Mouse (Mus musculus): ENCODE measurements at regions not wholly inside any gene's neighbourhood (a gene's known extent, or its start where the extent isn't known, plus 50 kb on each side); places are given as distances from the start of the nearest gene placed in this dataset.
A peak's percentile ranks its signal among the peaks of the same experiment; 100 is the strongest.

- no peak for TF ChIP-seq CTCF (conservative IDR thresholded peaks at IDR 0.05; ENCODE audit: low read length)
- Histone ChIP-seq H3K36me3 (ENCODE audit: insufficient read depth, low read length) (no peaks in the 10 kb centered on the region), H3K9me3 (ENCODE audit: low read length) (no peaks in the 10 kb centered on the region), H3K27me3 (ENCODE audit: insufficient read depth, low read length) (no peaks in the 10 kb centered on the region), H3K4me3 (replicated peaks; ENCODE audit: low read length) (peak overlapping the region; percentile 27), H3K4me1 (replicated peaks; ENCODE audit: low read depth, low read length) (peaks cover 73% of the 10 kb centered on the region)
These were observed 149.3 kb upstream of the Ubl3 start for GRCm38 (mm10) chr5:148701859-148702258.

- TF ChIP-seq POU5F1 (IDR thresholded peaks at IDR 0.05; ENCODE audit: borderline replicate concordance, low read length) (no peak), NANOG (IDR thresholded peaks at IDR 0.05; ENCODE audit: borderline replicate concordance, low read length) (no peak), CTCF (conservative IDR thresholded peaks at IDR 0.05; ENCODE audit: low read length) (peak; percentile 18; the same call in 1 of the 2 replicates)
- Histone ChIP-seq H3K36me3 (ENCODE audit: insufficient read depth, low read length) (no peaks in the 10 kb centered on the region), H3K9me3 (ENCODE audit: low read length) (no peaks in the 10 kb centered on the region), H3K4me1 (replicated peaks; ENCODE audit: low read depth, low read length) (peaks cover 71% of the 10 kb centered on the region), H3K4me3 (replicated peaks; ENCODE audit: low read length) (no peak overlapping the region), H3K27me3 (ENCODE audit: insufficient read depth, low read length) (no peaks in the 10 kb centered on the region)
These were observed 148.4 kb upstream of the Ubl3 start for GRCm38 (mm10) chr5:148701001-148701400.

GRCm38 (mm10) chr5:148700240-148700639 lies 147.7 kb upstream of the Ubl3 start:
- peaks cover 65% of the 10 kb centered on the region for H3K4me1 ChIP-seq (replicated peaks; ENCODE audit: low read depth, low read length)
- no peak for TF ChIP-seq NANOG (IDR thresholded peaks at IDR 0.05; ENCODE audit: borderline replicate concordance, low read length)
- no peak for TF ChIP-seq POU5F1 (IDR thresholded peaks at IDR 0.05; ENCODE audit: borderline replicate concordance, low read length)
- TF ChIP-seq CTCF (conservative IDR thresholded peaks at IDR 0.05; ENCODE audit: low read length): no peak
- no peak overlapping the region for H3K4me3 ChIP-seq (replicated peaks; ENCODE audit: low read length)
- H3K36me3 ChIP-seq (ENCODE audit: insufficient read depth, low read length): no peaks in the 10 kb centered on the region
- no peaks in the 10 kb centered on the region for H3K9me3 ChIP-seq (ENCODE audit: low read length)
- no peaks in the 10 kb centered on the region for H3K27me3 ChIP-seq (ENCODE audit: insufficient read depth, low read length)

GRCm38 (mm10) chr5:148697631-148698368 lies 145.2 kb upstream of the Ubl3 start:
- Histone ChIP-seq H3K4me1 (replicated peaks; ENCODE audit: low read depth, low read length) (peaks cover 49% of the 10 kb centered on the region), H3K27me3 (ENCODE audit: insufficient read depth, low read length) (no peaks in the 10 kb centered on the region), H3K4me3 (replicated peaks; ENCODE audit: low read length) (no peak overlapping the region), H3K36me3 (ENCODE audit: insufficient read depth, low read length) (no peaks in the 10 kb centered on the region), H3K9me3 (ENCODE audit: low read length) (no peaks in the 10 kb centered on the region)
- no peak for TF ChIP-seq CTCF (conservative IDR thresholded peaks at IDR 0.05; ENCODE audit: low read length)
- no peak for TF ChIP-seq NANOG (IDR thresholded peaks at IDR 0.05; ENCODE audit: borderline replicate concordance, low read length)
- TF ChIP-seq POU5F1 (IDR thresholded peaks at IDR 0.05; ENCODE audit: borderline replicate concordance, low read length): no peak

GRCm38 (mm10) chr5:148694352-148694751 lies 141.8 kb upstream of the Ubl3 start:
- no peaks in the 10 kb centered on the region for H3K9me3 ChIP-seq (ENCODE audit: low read length)
- no peaks in the 10 kb centered on the region for H3K36me3 ChIP-seq (ENCODE audit: insufficient read depth, low read length)
- H3K27me3 ChIP-seq (ENCODE audit: insufficient read depth, low read length): no peaks in the 10 kb centered on the region; the same call in 1 of the 2 replicates
- H3K4me3 ChIP-seq (replicated peaks; ENCODE audit: low read length): no peak overlapping the region
- TF ChIP-seq CTCF (conservative IDR thresholded peaks at IDR 0.05; ENCODE audit: low read length) (no peak), POU5F1 (IDR thresholded peaks at IDR 0.05; ENCODE audit: borderline replicate concordance, low read length) (no peak), NANOG (IDR thresholded peaks at IDR 0.05; ENCODE audit: borderline replicate concordance, low read length) (no peak)
- H3K4me1 ChIP-seq (replicated peaks; ENCODE audit: low read depth, low read length): peaks cover 35% of the 10 kb centered on the region

GRCm38 (mm10) chr5:148691486-148691885 lies 138.9 kb upstream of the Ubl3 start:
- Histone ChIP-seq H3K4me1 (replicated peaks; ENCODE audit: low read depth, low read length) (peaks cover 35% of the 10 kb centered on the region), H3K9me3 (ENCODE audit: low read length) (no peaks in the 10 kb centered on the region), H3K27me3 (ENCODE audit: insufficient read depth, low read length) (no peaks in the 10 kb centered on the region; the same call in 1 of the 2 replicates), H3K36me3 (ENCODE audit: insufficient read depth, low read length) (no peaks in the 10 kb centered on the region), H3K4me3 (replicated peaks; ENCODE audit: low read length) (no peak overlapping the region)
- TF ChIP-seq POU5F1 (IDR thresholded peaks at IDR 0.05; ENCODE audit: borderline replicate concordance, low read length) (no peak), NANOG (IDR thresholded peaks at IDR 0.05; ENCODE audit: borderline replicate concordance, low read length) (no peak), CTCF (conservative IDR thresholded peaks at IDR 0.05; ENCODE audit: low read length) (no peak)

- TF ChIP-seq CTCF (conservative IDR thresholded peaks at IDR 0.05; ENCODE audit: low read length) (no peak), NANOG (IDR thresholded peaks at IDR 0.05; ENCODE audit: borderline replicate concordance, low read length) (no peak), POU5F1 (IDR thresholded peaks at IDR 0.05; ENCODE audit: borderline replicate concordance, low read length) (no peak)
- Histone ChIP-seq H3K27me3 (ENCODE audit: insufficient read depth, low read length) (no peaks in the 10 kb centered on the region; the same call in 1 of the 2 replicates), H3K9me3 (ENCODE audit: low read length) (no peaks in the 10 kb centered on the region), H3K4me3 (replicated peaks; ENCODE audit: low read length) (no peak overlapping the region), H3K4me1 (replicated peaks; ENCODE audit: low read depth, low read length) (peaks cover 35% of the 10 kb centered on the region), H3K36me3 (ENCODE audit: insufficient read depth, low read length) (no peaks in the 10 kb centered on the region)
These were observed 138.2 kb upstream of the Ubl3 start for GRCm38 (mm10) chr5:148690823-148691197.

- Histone ChIP-seq H3K4me3 (replicated peaks; ENCODE audit: low read length) (no peak overlapping the region), H3K27me3 (ENCODE audit: insufficient read depth, low read length) (no peaks in the 10 kb centered on the region; the same call in 1 of the 2 replicates), H3K4me1 (replicated peaks; ENCODE audit: low read depth, low read length) (peaks cover 35% of the 10 kb centered on the region), H3K36me3 (ENCODE audit: insufficient read depth, low read length) (no peaks in the 10 kb centered on the region), H3K9me3 (ENCODE audit: low read length) (no peaks in the 10 kb centered on the region)
- TF ChIP-seq NANOG (IDR thresholded peaks at IDR 0.05; ENCODE audit: borderline replicate concordance, low read length) (no peak), CTCF (conservative IDR thresholded peaks at IDR 0.05; ENCODE audit: low read length) (no peak), POU5F1 (IDR thresholded peaks at IDR 0.05; ENCODE audit: borderline replicate concordance, low read length) (no peak)
These were observed 137.7 kb upstream of the Ubl3 start for GRCm38 (mm10) chr5:148690158-148690822.

Data from E14TG2a.4 (cell line).